Mouse (Mus musculus): ENCODE results near the gene 3110082J24Rik. TPM values are rescaled to one million over a fixed set of nuclear protein-coding genes. Genes with fewer than 3 reads are reported as not detected.

3110082J24Rik gene
- polyA plus RNA-seq, 1 experiment from 2014 or later: 0.62 TPM

- peak overlapping the region; percentile 55 for H3K4me3 ChIP-seq (ENCODE audit: low read depth, low read length)
- H3K4me2 ChIP-seq (ENCODE audit: low read depth, low read length): peak overlapping the region; percentile 94
- peak overlapping the region; percentile 69 for H3K9ac ChIP-seq (replicated peaks; ENCODE audit: low read length)
- ATAC-seq (replicated peaks; ENCODE audit: insufficient number of reproducible peaks, low FRiP score, low TSS enrichment, low read depth): no peak
- H3K9me3 ChIP-seq (replicated peaks; ENCODE audit: control insufficient read depth, low read length): no peaks in the 10 kb centered on the region
- H3K4me1 ChIP-seq (ENCODE audit: control insufficient read depth, insufficient read depth, low read length): peaks cover 14% of the 10 kb centered on the region
- peaks cover 13% of the 10 kb centered on the region for H3K27me3 ChIP-seq (ENCODE audit: control insufficient read depth, insufficient read depth, low read length)
- H3K27ac ChIP-seq (replicated peaks; ENCODE audit: low read depth, low read length): no peak overlapping the region
- no peak for DNase-seq (ENCODE audit: low spot score)
- peaks cover 4% of the 10 kb centered on the region for H3K36me3 ChIP-seq (replicated peaks; ENCODE audit: control insufficient read depth, insufficient read depth, low read depth, low read length)
- WGBS: 2% methylated on average over 28 of the region's 28 CpGs
These were observed 8.9 kb upstream of the 3110082J24Rik start for GRCm38 (mm10) chr5:30114761-30115140.

GRCm38 (mm10) chr5:30113881-30114760 lies 8.2 kb upstream of the 3110082J24Rik start:
- Histone ChIP-seq H3K4me1 (ENCODE audit: control insufficient read depth, insufficient read depth, low read length) (peaks cover 14% of the 10 kb centered on the region), H3K9ac (replicated peaks; ENCODE audit: low read length) (peak overlapping the region; percentile 69), H3K9me3 (replicated peaks; ENCODE audit: control insufficient read depth, low read length) (no peaks in the 10 kb centered on the region), H3K4me3 (ENCODE audit: low read depth, low read length) (peak overlapping the region; percentile 55), H3K36me3 (replicated peaks; ENCODE audit: control insufficient read depth, insufficient read depth, low read depth, low read length) (no peaks in the 10 kb centered on the region), H3K27me3 (ENCODE audit: control insufficient read depth, insufficient read depth, low read length) (peaks cover 13% of the 10 kb centered on the region), H3K27ac (replicated peaks; ENCODE audit: low read depth, low read length) (no peak overlapping the region), H3K4me2 (ENCODE audit: low read depth, low read length) (peak overlapping the region; percentile 94)
- WGBS: under 1% methylated on average over 101 of the region's 103 CpGs
- DNase-seq (ENCODE audit: low spot score): peak; percentile 92
- ATAC-seq (replicated peaks; ENCODE audit: insufficient number of reproducible peaks, low FRiP score, low TSS enrichment, low read depth): peak; percentile 75

GRCm38 (mm10) chr5:30112533-30113068 lies 6.7 kb upstream of the 3110082J24Rik start:
- Histone ChIP-seq H3K9me3 (replicated peaks; ENCODE audit: control insufficient read depth, low read length) (no peaks in the 10 kb centered on the region), H3K4me2 (ENCODE audit: low read depth, low read length) (no peak overlapping the region), H3K27me3 (ENCODE audit: control insufficient read depth, insufficient read depth, low read length) (peaks cover 19% of the 10 kb centered on the region), H3K4me1 (ENCODE audit: control insufficient read depth, insufficient read depth, low read length) (peaks cover 16% of the 10 kb centered on the region), H3K36me3 (replicated peaks; ENCODE audit: control insufficient read depth, insufficient read depth, low read depth, low read length) (no peaks in the 10 kb centered on the region), H3K4me3 (ENCODE audit: low read depth, low read length) (no peak overlapping the region), H3K27ac (replicated peaks; ENCODE audit: low read depth, low read length) (no peak overlapping the region), H3K9ac (replicated peaks; ENCODE audit: low read length) (no peak overlapping the region)
- ATAC-seq (replicated peaks; ENCODE audit: insufficient number of reproducible peaks, low FRiP score, low TSS enrichment, low read depth) (no peak), DNase-seq (ENCODE audit: low spot score) (no peak)
- 76% methylated on average over 3 of the region's 3 CpGs for WGBS

- H3K36me3 ChIP-seq (replicated peaks; ENCODE audit: control insufficient read depth, insufficient read depth, low read depth, low read length): no peaks in the 10 kb centered on the region
- peaks cover 20% of the 10 kb centered on the region for H3K27me3 ChIP-seq (ENCODE audit: control insufficient read depth, insufficient read depth, low read length)
- DNase-seq (ENCODE audit: low spot score) (no peak), ATAC-seq (replicated peaks; ENCODE audit: insufficient number of reproducible peaks, low FRiP score, low TSS enrichment, low read depth) (no peak)
- peaks cover 19% of the 10 kb centered on the region for H3K4me1 ChIP-seq (ENCODE audit: control insufficient read depth, insufficient read depth, low read length)
- no peak overlapping the region for H3K4me3 ChIP-seq (ENCODE audit: low read depth, low read length)
- no peak overlapping the region for H3K4me2 ChIP-seq (ENCODE audit: low read depth, low read length)
- H3K9ac ChIP-seq (replicated peaks; ENCODE audit: low read length): no peak overlapping the region
- no peak overlapping the region for H3K27ac ChIP-seq (replicated peaks; ENCODE audit: low read depth, low read length)
- 74% methylated on average over 3 of the region's 3 CpGs for WGBS
- no peaks in the 10 kb centered on the region for H3K9me3 ChIP-seq (replicated peaks; ENCODE audit: control insufficient read depth, low read length)
These were observed 5.9 kb upstream of the 3110082J24Rik start for GRCm38 (mm10) chr5:30111771-30112170.

- H3K4me3 ChIP-seq (ENCODE audit: low read depth, low read length): peak overlapping the region; percentile 3; the same call in 1 of the 2 replicates
- no peaks in the 10 kb centered on the region for H3K9me3 ChIP-seq (replicated peaks; ENCODE audit: control insufficient read depth, low read length)
- H3K36me3 ChIP-seq (replicated peaks; ENCODE audit: control insufficient read depth, insufficient read depth, low read depth, low read length): no peaks in the 10 kb centered on the region
- DNase-seq (ENCODE audit: low spot score) (peak; percentile 82), ATAC-seq (replicated peaks; ENCODE audit: insufficient number of reproducible peaks, low FRiP score, low TSS enrichment, low read depth) (peak; percentile 31; the same call in 1 of the 2 replicates)
- 0 out of 2 replicates have a peak overlapping the region, but pooled peaks have one; percentile 10 for H3K27ac ChIP-seq (replicated peaks; ENCODE audit: low read depth, low read length)
- 1% methylated on average over 18 of the region's 18 CpGs for WGBS
- H3K9ac ChIP-seq (replicated peaks; ENCODE audit: low read length): no peak overlapping the region; the same call in none of the 2 replicates
- peaks cover 25% of the 10 kb centered on the region for H3K27me3 ChIP-seq (ENCODE audit: control insufficient read depth, insufficient read depth, low read length)
- H3K4me1 ChIP-seq (ENCODE audit: control insufficient read depth, insufficient read depth, low read length): peaks cover 20% of the 10 kb centered on the region
- peak overlapping the region; percentile 41 for H3K4me2 ChIP-seq (ENCODE audit: low read depth, low read length)
These were observed 5.2 kb upstream of the 3110082J24Rik start for GRCm38 (mm10) chr5:30111126-30111525.

- WGBS: 4% methylated on average over 22 of the region's 22 CpGs
- no peaks in the 10 kb centered on the region for H3K36me3 ChIP-seq (replicated peaks; ENCODE audit: control insufficient read depth, insufficient read depth, low read depth, low read length)
- no peak; the same call in 1 of the 2 replicates for ATAC-seq (replicated peaks; ENCODE audit: insufficient number of reproducible peaks, low FRiP score, low TSS enrichment, low read depth)
- H3K4me2 ChIP-seq (ENCODE audit: low read depth, low read length): peak overlapping the region; percentile 41
- 0 out of 2 replicates have a peak overlapping the region, but pooled peaks have one; percentile 10 for H3K27ac ChIP-seq (replicated peaks; ENCODE audit: low read depth, low read length)
- peaks cover 26% of the 10 kb centered on the region for H3K4me1 ChIP-seq (ENCODE audit: control insufficient read depth, insufficient read depth, low read length)
- peak overlapping the region; percentile 3; the same call in 1 of the 2 replicates for H3K4me3 ChIP-seq (ENCODE audit: low read depth, low read length)
- no peak overlapping the region; the same call in 1 of the 2 replicates for H3K9ac ChIP-seq (replicated peaks; ENCODE audit: low read length)
- H3K9me3 ChIP-seq (replicated peaks; ENCODE audit: control insufficient read depth, low read length): no peaks in the 10 kb centered on the region
- peaks cover 31% of the 10 kb centered on the region for H3K27me3 ChIP-seq (ENCODE audit: control insufficient read depth, insufficient read depth, low read length)
- peak; percentile 18 for DNase-seq (ENCODE audit: low spot score)
These were observed 4.6 kb upstream of the 3110082J24Rik start for GRCm38 (mm10) chr5:30110371-30111060.

GRCm38 (mm10) chr5:30109899-30110298 lies 4.0 kb upstream of the 3110082J24Rik start:
- DNase-seq (ENCODE audit: low spot score): no peak
- no peak overlapping the region for H3K4me2 ChIP-seq (ENCODE audit: low read depth, low read length)

More at GRCm38 (mm10) chr5:30109899-30110298, 4.0 kb upstream of the 3110082J24Rik start:
- H3K9me3 ChIP-seq (replicated peaks; ENCODE audit: control insufficient read depth, low read length): no peaks in the 10 kb centered on the region
- peaks cover 30% of the 10 kb centered on the region for H3K4me1 ChIP-seq (ENCODE audit: control insufficient read depth, insufficient read depth, low read length)
- H3K27ac ChIP-seq (replicated peaks; ENCODE audit: low read depth, low read length): no peak overlapping the region
- H3K27me3 ChIP-seq (ENCODE audit: control insufficient read depth, insufficient read depth, low read length): peaks cover 38% of the 10 kb centered on the region
- H3K9ac ChIP-seq (replicated peaks; ENCODE audit: low read length): no peak overlapping the region
- H3K36me3 ChIP-seq (replicated peaks; ENCODE audit: control insufficient read depth, insufficient read depth, low read depth, low read length): no peaks in the 10 kb centered on the region
- ATAC-seq (replicated peaks; ENCODE audit: insufficient number of reproducible peaks, low FRiP score, low TSS enrichment, low read depth): no peak
- H3K4me3 ChIP-seq (ENCODE audit: low read depth, low read length): no peak overlapping the region
- 36% methylated on average over 2 of the region's 2 CpGs for WGBS
